Mouse (Mus musculus) MEL (cell line): ENCODE results near the gene 1520401A03Rik. TPM values are rescaled to one million over a fixed set of nuclear protein-coding genes. Genes with fewer than 3 reads are reported as not detected.
A peak's percentile ranks its signal among the peaks of the same experiment; 100 is the strongest.

Source experiments
- DNase-seq: peaks from one replicate; pipeline ENCODE4 v3.0.0; 2011; ENCODE audit warnings: low read depth, low spot score
- H3K27ac ChIP-seq: 2 replicates; pipeline ENCODE4 v1.5.1; 2012; ENCODE audit warnings: low read depth, mild to moderate bottlenecking, control low read depth, low read length, moderate library complexity; ENCODE audit not compliant: control insufficient read depth
- H3K27me3 ChIP-seq, 2 experiments: fragments of 150-350 bp in 1 of 2; sonication (generic) in 1 of 2; 2 replicates each; pipeline ENCODE4 v1.6.1; 2012; ENCODE audit warnings: low read length in 2 of 2, mild to moderate bottlenecking in 2 of 2, improper control_type of control experiment in 1 of 2, moderate library complexity in 1 of 2; ENCODE audit not compliant: insufficient read depth in 2 of 2, control insufficient read depth in 1 of 2
- H3K36me3 ChIP-seq, 2 experiments: 2 replicates each; pipeline ENCODE4 v1.6.1; 2012 to 2014; ENCODE audit warnings: low read length in 2 of 2, improper control_type of control experiment in 1 of 2, inconsistent platforms in 1 of 2, mild to moderate bottlenecking in 1 of 2; ENCODE audit not compliant: insufficient read depth in 2 of 2, control insufficient read depth in 1 of 2
- H3K4me1 ChIP-seq, 2 experiments: fragments of 150-350 bp in 1 of 2; sonication (generic) in 1 of 2; 2 replicates each; pipeline ENCODE4 v1.6.1; 2012; ENCODE audit warnings: low read length in 2 of 2, improper control_type of control experiment in 1 of 2, mild to moderate bottlenecking in 1 of 2; ENCODE audit not compliant: insufficient read depth in 2 of 2, control insufficient read depth in 1 of 2
- H3K4me3 ChIP-seq, 2 experiments: fragments of 150-350 bp in 1 of 2; sonication (generic) in 1 of 2; 2 replicates each; pipeline ENCODE4 v1.5.1; 2012; ENCODE audit warnings: low read depth in 2 of 2, low read length in 2 of 2, mild to moderate bottlenecking in 2 of 2, moderate library complexity in 2 of 2, control low read depth in 1 of 2, improper control_type of control experiment in 1 of 2; ENCODE audit not compliant: control insufficient read depth in 1 of 2, insufficient read depth in 1 of 2
- H3K79me2 ChIP-seq: 2 replicates; pipeline ENCODE4 v1.6.1; 2012; ENCODE audit warnings: mild to moderate bottlenecking, low read length, moderate library complexity; ENCODE audit not compliant: control insufficient read depth, poor library complexity, insufficient read depth
- H3K9ac ChIP-seq: 2 replicates; pipeline ENCODE4 v1.6.1; 2012; ENCODE audit warnings: low read depth, mild to moderate bottlenecking, control low read depth, low read length, moderate library complexity; ENCODE audit not compliant: control insufficient read depth, poor library complexity, severe bottlenecking
- H3K9me3 ChIP-seq: fragments of 150-350 bp; sonication (generic); replicated peaks from 2 replicates; pipeline ENCODE4 v1.6.1; 2012; ENCODE audit warnings: mild to moderate bottlenecking, low read length, improper control_type of control experiment, moderate library complexity; ENCODE audit not compliant: insufficient read depth
- BHLHE40 ChIP-seq: IDR thresholded peaks from 2 replicates; pipeline ENCODE4 v1.6.1; 2012; ENCODE audit warnings: low read depth, mild to moderate bottlenecking, inconsistent platforms, low read length, improper control_type of control experiment, borderline replicate concordance
- CHD1 ChIP-seq: IDR thresholded peaks from 2 replicates; pipeline ENCODE4 v1.6.1; 2012; ENCODE audit warnings: low read depth, mild to moderate bottlenecking, inconsistent platforms, low read length, improper control_type of control experiment
- CHD2 ChIP-seq: IDR thresholded peaks from 2 replicates; pipeline ENCODE4 v1.6.1; 2011; ENCODE audit warnings: low read length, improper control_type of control experiment
- EP300 ChIP-seq, 2 experiments: IDR thresholded peaks; 2 replicates each; pipeline ENCODE4 v1.6.1; 2011; ENCODE audit warnings: improper control_type of control experiment in 2 of 2, low read length in 2 of 2, low read depth in 1 of 2, mild to moderate bottlenecking in 1 of 2
- GABPA ChIP-seq: IDR thresholded peaks from 2 replicates; pipeline ENCODE4 v1.6.1; 2012; ENCODE audit warnings: low read depth, mild to moderate bottlenecking, inconsistent platforms, low read length, improper control_type of control experiment, moderate library complexity
- HCFC1 ChIP-seq: IDR thresholded peaks from 2 replicates; pipeline ENCODE4 v1.6.1; 2012; ENCODE audit warnings: low read depth, mild to moderate bottlenecking, inconsistent platforms, low read length, improper control_type of control experiment, moderate library complexity
- JUND ChIP-seq: IDR thresholded peaks from 2 replicates; pipeline ENCODE4 v1.6.1; 2011; ENCODE audit warnings: low read depth, mild to moderate bottlenecking, improper control_type of control experiment, low read length
- MAFK ChIP-seq: IDR thresholded peaks from 2 replicates; pipeline ENCODE4 v1.6.1; 2011; ENCODE audit warnings: low read depth, mild to moderate bottlenecking, low read length, improper control_type of control experiment, borderline replicate concordance
- MAZ ChIP-seq: IDR thresholded peaks from 2 replicates; pipeline ENCODE4 v1.6.1; 2012; ENCODE audit warnings: low read depth, mild to moderate bottlenecking, inconsistent platforms, low read length, improper control_type of control experiment
- MEF2A ChIP-seq: IDR thresholded peaks from 2 replicates; pipeline ENCODE4 v1.6.1; 2014; ENCODE audit warnings: low read depth, mild to moderate bottlenecking, inconsistent platforms, low read length, improper control_type of control experiment; ENCODE audit not compliant: poor library complexity, insufficient replicate concordance, severe bottlenecking; ENCODE audit errors: extremely low read depth
- MYB ChIP-seq: IDR thresholded peaks from 2 replicates; pipeline ENCODE4 v1.6.1; 2011; ENCODE audit warnings: mild to moderate bottlenecking, low read depth, low read length, improper control_type of control experiment
- NELFE ChIP-seq: IDR thresholded peaks from 2 replicates; pipeline ENCODE4 v1.6.1; 2011; ENCODE audit warnings: low read depth, low read length, improper control_type of control experiment
- RAD21 ChIP-seq: IDR thresholded peaks from 2 replicates; pipeline ENCODE4 v1.6.1; 2011; ENCODE audit warnings: mild to moderate bottlenecking, low read depth, low read length, improper control_type of control experiment
- SIN3A ChIP-seq: IDR thresholded peaks from 2 replicates; pipeline ENCODE4 v1.6.1; 2012; ENCODE audit warnings: low read length, improper control_type of control experiment, inconsistent platforms
- TCF12 ChIP-seq: IDR thresholded peaks from 2 replicates; pipeline ENCODE4 v1.6.1; 2014; ENCODE audit warnings: low read depth, mild to moderate bottlenecking, inconsistent platforms, low read length, improper control_type of control experiment, moderate library complexity
- UBTF ChIP-seq: IDR thresholded peaks from 2 replicates; pipeline ENCODE4 v1.6.1; 2012; ENCODE audit warnings: low read depth, mild to moderate bottlenecking, inconsistent platforms, low read length, improper control_type of control experiment, moderate library complexity, borderline replicate concordance; ENCODE audit not compliant: insufficient read depth
- ZKSCAN1 ChIP-seq: IDR thresholded peaks from 2 replicates; pipeline ENCODE4 v1.6.1; 2012; ENCODE audit warnings: low read depth, mild to moderate bottlenecking, inconsistent platforms, low read length, improper control_type of control experiment, moderate library complexity
- ZMIZ1 ChIP-seq: IDR thresholded peaks from 2 replicates; pipeline ENCODE4 v1.6.1; 2012; ENCODE audit warnings: low read depth, mild to moderate bottlenecking, inconsistent platforms, low read length, improper control_type of control experiment, moderate library complexity
- polyA plus RNA-seq, 2 experiments: library from polyadenylated mRNA; stranded (reverse) in 1 of 2; unstranded in 1 of 2; fragments of >175 nt in 1 of 2; fragments of >200 nt in 1 of 2; gene quantifications; 2 replicates each; pipeline versions ENCODE4 v1.2.1 to v1.2.4; 2012; ENCODE audit warnings: low replicate concordance in 2 of 2, low read depth in 1 of 2; ENCODE audit not compliant: insufficient read length in 2 of 2, insufficient read depth in 1 of 2, missing spikeins in 1 of 2
- total RNA-seq: library from RNA; depleted of rRNA; stranded (reverse); fragments of 300-350 nt; gene quantifications from 2 replicates; pipeline ENCODE4 v1.2.3, GENCODE M21; 2012

Gene 1520401A03Rik
- total and polyA plus RNA-seq, 3 experiments: not detected

GRCm38 (mm10) chr17:23694491-23694890 is 28.1 kb downstream of the 1520401A03Rik start:
- Histone ChIP-seq H3K27me3 (no peaks in the 10 kb centered on the region), H3K27ac (no peak overlapping the region), H3K4me3 (no peak overlapping the region), H3K36me3 (peaks cover 0 to 2% of the 10 kb centered on the region in 2 experiments; a peak in 2 of 4 replicates), H3K79me2 (no peaks in the 10 kb centered on the region; the same call in 1 of the 2 replicates), H3K9me3 (no peaks in the 10 kb centered on the region), H3K9ac (no peak overlapping the region), H3K4me1 (peaks cover 5 to 7% of the 10 kb centered on the region in 2 experiments; a peak in 3 of 4 replicates)
- no peak for TF ChIP-seq MYB
- no peak for DNase-seq

GRCm38 (mm10) chr17:23683856-23684672 is 38.5 kb downstream of the 1520401A03Rik start, which contains the start of gene Cldn9:
Cldn9 (minus strand) TSS chr17:23684026.
- Histone ChIP-seq H3K27ac (no peak within 1 kb of the TSS), H3K4me1 (peaks cover 0 to 19% of the 10 kb centered on the region in 2 experiments; a peak in 3 of 4 replicates), H3K9ac (no peak within 1 kb of the TSS), H3K4me3 (no peak within 1 kb of the TSS), H3K36me3 (peaks cover 0 to 10% of the 10 kb centered on the region in 2 experiments; a peak in 2 of 4 replicates), H3K9me3 (no peaks in the 10 kb centered on the region), H3K27me3 (no peaks in the 10 kb centered on the region), H3K79me2 (no peaks in the 10 kb centered on the region)
- TF ChIP-seq NELFE: no peak
- TF ChIP-seq CHD2: no peak
- DNase-seq: peak; percentile 31

- H3K4me1 ChIP-seq: peaks cover 0 to 19% of the 10 kb centered on the region in 2 experiments; a peak in 3 of 4 replicates
- no peak overlapping the region for H3K4me3 ChIP-seq
- H3K9ac ChIP-seq: no peak overlapping the region
- no peaks in the 10 kb centered on the region for H3K9me3 ChIP-seq
- TF ChIP-seq MEF2A (no peak), EP300 (IDR thresholded peaks at IDR 0.05; ENCODE audit: low read depth in 1 of 2, low read length in 2 of 2) (no peak), MYB (no peak), HCFC1 (no peak), CHD2 (no peak), ZKSCAN1 (no peak), MAZ (no peak), SIN3A (no peak), JUND (no peak), UBTF (no peak), BHLHE40 (no peak), CHD1 (no peak), TCF12 (no peak), MAFK (no peak), RAD21 (no peak), ZMIZ1 (no peak), GABPA (no peak)
- TF ChIP-seq, all 39 proteins: peak for 0
- DNase-seq: no peak
- H3K27me3 ChIP-seq: no peaks in the 10 kb centered on the region
- peaks cover 0 to 10% of the 10 kb centered on the region in 2 experiments; a peak in 2 of 4 replicates for H3K36me3 ChIP-seq
- H3K79me2 ChIP-seq: no peaks in the 10 kb centered on the region
- no peak overlapping the region for H3K27ac ChIP-seq
Observed at GRCm38 (mm10) chr17:23683226-23683625, 39.4 kb downstream of the 1520401A03Rik start.
